Mouse (Mus musculus): ENCODE measurements at regions not wholly inside any gene's neighbourhood (a gene's known extent, or its start where the extent isn't known, plus 50 kb on each side); places are given as distances from the start of the nearest gene placed in this dataset.

GRCm38 (mm10) chr12:118698110-118698509 is 148.0 kb upstream of the Sp8 start:
- no peak for TF ChIP-seq POLR2A (IDR thresholded peaks at IDR 0.05; ENCODE audit: extremely low read depth, insufficient read depth, low read length)
- no peak for TF ChIP-seq CTCF (IDR thresholded peaks at IDR 0.05; ENCODE audit: low read depth, low read length)

Data from liver, adult 2 months (tissue).